Mouse (Mus musculus) large intestine, adult 2 months (tissue): ENCODE measurements at regions not wholly inside any gene's neighbourhood (a gene's known extent, or its start where the extent isn't known, plus 50 kb on each side); places are given as distances from the start of the nearest gene placed in this dataset.

ENCODE experiments used
- DNase-seq: peaks from one replicate; pipeline ENCODE4 v3.0.0-alpha.2; 2012; ENCODE audit warnings: low read depth, low spot score
- WGBS: fragments of 180-500 bp; shearing (Covaris S2); methylation state at CpG from one replicate; pipeline ENCODE4 v1.1.7; 2018; 5-methylcytosine and 5-hydroxymethylcytosine counted together

- WGBS: 94% methylated on average over 2 of the region's 2 CpGs
- DNase-seq: no peak
Observed at GRCm38 (mm10) chr10:68344211-68344610, 65.7 kb upstream of the Arid5b start.

GRCm38 (mm10) chr10:68334054-68334453 lies 55.5 kb upstream of the Arid5b start:
- no peak for DNase-seq
- WGBS: 88% methylated on average over 5 of the region's 5 CpGs
